Mouse (Mus musculus): ENCODE data around the gene Fsd1l. TPM values are rescaled to one million over a fixed set of nuclear protein-coding genes. Genes with fewer than 3 reads are reported as not detected.

Fsd1l gene
- polyA plus RNA-seq, 1 experiment, result 0.55 TPM

DNA sequence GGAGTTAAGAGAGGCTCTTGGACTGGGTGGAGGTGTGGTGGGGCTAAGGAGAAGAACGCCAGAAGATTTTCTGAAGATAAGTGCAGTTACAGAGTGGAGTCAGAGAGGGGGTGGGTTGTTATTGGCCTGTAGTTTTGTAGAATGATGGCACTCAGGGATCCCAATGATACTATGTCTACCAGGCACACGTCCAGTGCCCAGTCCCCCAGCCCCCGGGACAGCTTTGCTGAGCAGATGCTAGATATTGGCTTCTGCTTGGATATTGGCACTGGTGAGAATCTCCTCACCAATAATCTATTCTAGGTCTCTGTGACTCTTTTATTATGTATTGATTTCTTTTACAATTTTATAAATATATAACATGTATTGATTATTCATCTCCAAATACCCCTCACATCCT lies 6.0 kb upstream of the Fsd1l start:
- H3K4me1 ChIP-seq (ENCODE audit: control insufficient read depth, insufficient read depth, low read length), result 0 out of 2 replicates have a peak, but pooled peaks cover 2% of the 10 kb centered on the region
- no peaks in the 10 kb centered on the region for H3K27me3 ChIP-seq (replicated peaks; ENCODE audit: control insufficient read depth, insufficient read depth, low read length)
- no peak overlapping the region for H3K4me3 ChIP-seq (ENCODE audit: insufficient read depth, low read depth, low read length)
- no peaks in the 10 kb centered on the region for H3K36me3 ChIP-seq (ENCODE audit: control insufficient read depth, insufficient read depth, low read length)
- H3K27ac ChIP-seq (ENCODE audit: insufficient read depth, low read depth, low read length), result no peak overlapping the region
- no peak for DNase-seq
- TF ChIP-seq POLR2A (IDR thresholded peaks at IDR 0.05; ENCODE audit: low read depth, low read length), result no peak
- TF ChIP-seq CTCF (conservative IDR thresholded peaks at IDR 0.05; ENCODE audit: insufficient read depth, insufficient read length, low read depth, low read length), result no peak
- 90% methylated on average over 3 of the region's 3 CpGs for WGBS

GRCm38 (mm10) chr4:53628924-53629323 lies 2.3 kb upstream of the Fsd1l start:
- 27% methylated on average over 4 of the region's 4 CpGs for WGBS
- Histone ChIP-seq H3K4me1 (ENCODE audit: control insufficient read depth, insufficient read depth, low read length) (no peaks in the 10 kb centered on the region), H3K36me3 (ENCODE audit: control insufficient read depth, insufficient read depth, low read length) (no peaks in the 10 kb centered on the region), H3K4me3 (ENCODE audit: insufficient read depth, low read depth, low read length) (no peak overlapping the region), H3K27me3 (replicated peaks; ENCODE audit: control insufficient read depth, insufficient read depth, low read length) (no peaks in the 10 kb centered on the region), H3K27ac (ENCODE audit: insufficient read depth, low read depth, low read length) (peak overlapping the region; percentile 18; the same call in 1 of the 2 replicates)
- peak; percentile 80 for DNase-seq
- TF ChIP-seq POLR2A (IDR thresholded peaks at IDR 0.05; ENCODE audit: low read depth, low read length), result no peak
- TF ChIP-seq CTCF (conservative IDR thresholded peaks at IDR 0.05; ENCODE audit: insufficient read depth, insufficient read length, low read depth, low read length), result no peak

DNA sequence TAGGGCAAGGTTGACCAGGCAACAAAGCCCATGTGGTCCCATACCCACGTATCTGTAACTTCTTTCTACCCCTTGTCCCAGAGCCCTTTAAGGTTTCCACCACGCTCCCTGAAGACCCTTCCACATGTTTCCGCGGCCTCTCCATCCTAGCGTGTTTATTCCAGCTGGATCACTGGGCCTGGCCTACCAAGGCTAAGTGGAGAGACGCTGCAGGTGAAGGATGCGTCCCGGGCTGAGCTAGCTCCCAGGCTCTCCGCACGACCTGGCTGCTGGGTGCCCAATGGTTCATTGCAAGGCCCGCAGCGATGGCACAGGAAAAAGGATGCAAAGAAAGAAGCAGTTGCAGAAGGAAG lies 332 bp upstream of the Fsd1l start:
- no peak for TF ChIP-seq CTCF (conservative IDR thresholded peaks at IDR 0.05; ENCODE audit: insufficient read depth, insufficient read length, low read depth, low read length)
- no peak for TF ChIP-seq POLR2A (IDR thresholded peaks at IDR 0.05; ENCODE audit: low read depth, low read length)
- H3K4me1 ChIP-seq (ENCODE audit: control insufficient read depth, insufficient read depth, low read length), result no peaks in the 10 kb centered on the region
- no peaks in the 10 kb centered on the region for H3K27me3 ChIP-seq (replicated peaks; ENCODE audit: control insufficient read depth, insufficient read depth, low read length)
- no peaks in the 10 kb centered on the region for H3K36me3 ChIP-seq (ENCODE audit: control insufficient read depth, insufficient read depth, low read length)
- no peak for DNase-seq
- H3K4me3 ChIP-seq (ENCODE audit: insufficient read depth, low read depth, low read length), result peak overlapping the region; percentile 86
- peak overlapping the region; percentile 15 for H3K27ac ChIP-seq (ENCODE audit: insufficient read depth, low read depth, low read length)
- 26% methylated on average over 12 of the region's 12 CpGs for WGBS

- H3K4me1 ChIP-seq (ENCODE audit: control insufficient read depth, insufficient read depth, low read length), result no peaks in the 10 kb centered on the region
- TF ChIP-seq CTCF (conservative IDR thresholded peaks at IDR 0.05; ENCODE audit: insufficient read depth, insufficient read length, low read depth, low read length), result no peak
- no peak for TF ChIP-seq POLR2A (IDR thresholded peaks at IDR 0.05; ENCODE audit: low read depth, low read length)
- no peaks in the 10 kb centered on the region for H3K27me3 ChIP-seq (replicated peaks; ENCODE audit: control insufficient read depth, insufficient read depth, low read length)
- 5% methylated on average over 5 of the region's 5 CpGs for WGBS
- H3K27ac ChIP-seq (ENCODE audit: insufficient read depth, low read depth, low read length), result no peak overlapping the region
- H3K4me3 ChIP-seq (ENCODE audit: insufficient read depth, low read depth, low read length), result peak overlapping the region; percentile 86
- no peaks in the 10 kb centered on the region for H3K36me3 ChIP-seq (ENCODE audit: control insufficient read depth, insufficient read depth, low read length)
- DNase-seq, result no peak
Measured at GRCm38 (mm10) chr4:53632011-53632349, 709 bp downstream of the Fsd1l start.

- H3K27me3 ChIP-seq (replicated peaks; ENCODE audit: control insufficient read depth, insufficient read depth, low read length), result no peaks in the 10 kb centered on the region
- H3K4me1 ChIP-seq (ENCODE audit: control insufficient read depth, insufficient read depth, low read length), result no peaks in the 10 kb centered on the region; the same call in 1 of the 2 replicates
- H3K27ac ChIP-seq (ENCODE audit: insufficient read depth, low read depth, low read length), result no peak overlapping the region
- no peak for TF ChIP-seq CTCF (conservative IDR thresholded peaks at IDR 0.05; ENCODE audit: insufficient read depth, insufficient read length, low read depth, low read length)
- TF ChIP-seq POLR2A (IDR thresholded peaks at IDR 0.05; ENCODE audit: low read depth, low read length), result no peak
- no peak for DNase-seq
- no peaks in the 10 kb centered on the region for H3K36me3 ChIP-seq (ENCODE audit: control insufficient read depth, insufficient read depth, low read length)
- no peak overlapping the region for H3K4me3 ChIP-seq (ENCODE audit: insufficient read depth, low read depth, low read length)
- WGBS, result 60% methylated on average over 3 of the region's 3 CpGs
Measured at GRCm38 (mm10) chr4:53635336-53635735, 4.1 kb downstream of the Fsd1l start.

GRCm38 (mm10) chr4:53637269-53637909 lies 6.1 kb downstream of the Fsd1l start:
- Histone ChIP-seq H3K4me3 (ENCODE audit: insufficient read depth, low read depth, low read length) (no peak overlapping the region), H3K27me3 (replicated peaks; ENCODE audit: control insufficient read depth, insufficient read depth, low read length) (no peaks in the 10 kb centered on the region), H3K36me3 (ENCODE audit: control insufficient read depth, insufficient read depth, low read length) (no peaks in the 10 kb centered on the region), H3K4me1 (ENCODE audit: control insufficient read depth, insufficient read depth, low read length) (no peaks in the 10 kb centered on the region; the same call in 1 of the 2 replicates), H3K27ac (ENCODE audit: insufficient read depth, low read depth, low read length) (no peak overlapping the region)
- WGBS, result 61% methylated on average over 7 of the region's 7 CpGs
- no peak for TF ChIP-seq POLR2A (IDR thresholded peaks at IDR 0.05; ENCODE audit: low read depth, low read length)
- no peak for TF ChIP-seq CTCF (conservative IDR thresholded peaks at IDR 0.05; ENCODE audit: insufficient read depth, insufficient read length, low read depth, low read length)
- DNase-seq, result no peak

- Histone ChIP-seq H3K27ac (ENCODE audit: insufficient read depth, low read depth, low read length) (no peak overlapping the region), H3K27me3 (replicated peaks; ENCODE audit: control insufficient read depth, insufficient read depth, low read length) (no peaks in the 10 kb centered on the region), H3K4me1 (ENCODE audit: control insufficient read depth, insufficient read depth, low read length) (no peaks in the 10 kb centered on the region; the same call in 1 of the 2 replicates), H3K36me3 (ENCODE audit: control insufficient read depth, insufficient read depth, low read length) (no peaks in the 10 kb centered on the region), H3K4me3 (ENCODE audit: insufficient read depth, low read depth, low read length) (no peak overlapping the region)
- peak; percentile 2 for DNase-seq
- TF ChIP-seq POLR2A (IDR thresholded peaks at IDR 0.05; ENCODE audit: low read depth, low read length), result no peak
- no peak for TF ChIP-seq CTCF (conservative IDR thresholded peaks at IDR 0.05; ENCODE audit: insufficient read depth, insufficient read length, low read depth, low read length)
- 45% methylated on average over 7 of the region's 7 CpGs for WGBS
Measured at GRCm38 (mm10) chr4:53638549-53639123, 7.4 kb downstream of the Fsd1l start.
